Mouse (Mus musculus) CD4-positive naive resting alpha-beta T cell, adult 76 days (primary cell): ENCODE measurements around the gene Hnrnph1. TPM values are rescaled to one million over a fixed set of nuclear protein-coding genes. Genes with fewer than 3 reads are reported as not detected.

Experiments used
- total RNA-seq: library from RNA; stranded (reverse); gene quantifications from one replicate; pipeline ENCODE4 v1.2.4, GENCODE M21; 2023

The Hnrnph1 gene
- total RNA-seq: 1,221 TPM

GRCm38 (mm10) chr11:50376911-50377891 lies at the start of gene Hnrnph1:
Gene Hnrnph1, plus strand, starts transcription at chr11:50376990.

GRCm38 (mm10) chr11:50354162-50354561 lies 22.6 kb upstream of the Hnrnph1 start, which contains the start of gene Cby3:
Gene Cby3, plus strand, starts transcription at chr11:50354462.

GRCm38 (mm10) chr11:50430277-50431133 lies 53.7 kb downstream of the Hnrnph1 start, which contains the start of gene Rufy1:
Gene Rufy1, minus strand, starts transcription at chr11:50431125.

Other genes starting within 250 kb of the Hnrnph1 start
- gene Tbc1d9b, start 245.6 kb upstream of the Hnrnph1 start, total RNA-seq: 60.3 TPM
- gene Mrnip, start 202.5 kb upstream of the Hnrnph1 start, total RNA-seq: 2.8 TPM
- 461 TPM for gene Sqstm1, start 166.2 kb upstream of the Hnrnph1 start, total RNA-seq
- 4.7 TPM for gene Mgat4b, start 166.1 kb upstream of the Hnrnph1 start, total RNA-seq
- 1.4 TPM for gene Ltc4s, start 138.4 kb upstream of the Hnrnph1 start, total RNA-seq
- gene Maml1, start 84.7 kb upstream of the Hnrnph1 start, total RNA-seq: 47.6 TPM
- gene Canx, start 51.3 kb upstream of the Hnrnph1 start, total RNA-seq: 141 TPM
- gene Cby3, start 22.5 kb upstream of the Hnrnph1 start, total RNA-seq: not detected
- gene Rufy1, start 54.1 kb downstream of the Hnrnph1 start, total RNA-seq: 17.7 TPM
- gene Adamts2, start 225.1 kb downstream of the Hnrnph1 start, total RNA-seq: not detected